8 mouse cellular contexts compared by ENCODE assay signal in the genomic region with DNA sequence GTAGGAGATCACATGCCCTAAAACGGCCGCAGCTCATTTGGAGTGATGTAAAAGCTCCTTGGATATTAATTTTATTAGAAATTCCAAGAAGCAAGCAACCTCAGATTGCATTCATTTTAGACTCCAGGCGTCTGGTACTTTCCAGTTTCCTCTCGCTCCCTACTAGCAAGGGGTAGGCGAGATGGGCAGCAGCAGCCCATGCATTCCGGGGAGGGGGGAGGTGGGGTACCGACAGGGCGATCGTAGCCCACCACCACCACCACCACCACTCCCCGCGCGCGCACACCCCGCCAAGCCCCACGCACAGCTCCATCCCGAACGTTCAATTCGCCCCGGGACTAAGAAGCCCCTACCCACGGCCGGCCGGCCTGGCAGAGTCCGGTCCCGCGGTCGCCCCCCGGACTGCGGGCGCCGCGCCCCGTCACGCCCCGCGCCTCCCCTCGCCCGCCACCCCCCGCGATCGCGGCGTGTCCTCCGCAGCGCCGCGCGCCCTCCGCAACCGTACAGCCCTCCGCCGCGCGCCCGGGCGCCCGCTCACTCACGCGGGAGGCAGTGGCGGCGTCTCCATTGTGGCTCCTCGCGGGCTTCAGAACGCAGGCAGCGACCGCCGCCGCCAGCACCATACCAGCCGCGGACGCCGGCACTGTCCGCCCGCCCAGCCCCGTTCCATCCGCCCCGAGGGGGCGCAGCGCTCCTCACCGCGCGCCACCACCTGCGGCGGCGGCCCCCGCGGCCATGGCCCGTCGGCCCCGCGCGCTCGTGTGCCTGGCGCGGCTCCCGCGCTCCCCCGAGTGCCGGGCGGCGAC. TPM values are rescaled to one million over a fixed set of nuclear protein-coding genes. Genes with fewer than 3 reads are reported as not detected.
DNase-seq lines count a peak whose midpoint lies in the region; ATAC-seq and TF ChIP-seq lines count a peak whose summit lies in the region.

No protein-coding gene starts in this region.

- no peak for DNase-seq in cerebellum, adult 11 months
- peak; percentile 78 for DNase-seq in retina, embryonic 14.5 days (ENCODE audit: low spot score)
- no peak for DNase-seq in retina, postnatal 1 day
- peak; percentile 49 for DNase-seq in forebrain, embryonic 10.5 days (ENCODE audit: extremely low spot score, low spot score)
- DNase-seq in midbrain, postnatal 0 days (ENCODE audit: low spot score): peak; percentile 41
- DNase-seq in left cerebral cortex, postnatal 14 days (ENCODE audit: low spot score in 2 of 2): no peak

- H3K36me3 ChIP-seq in forebrain, embryonic 10.5 days (replicated peaks): no peaks in the 10 kb centered on the region
- H3K36me3 ChIP-seq in intestine, embryonic 16.5 days (ENCODE audit: control insufficient read depth, insufficient read depth, low read length): no peaks in the 10 kb centered on the region
- H3K36me3 ChIP-seq in midbrain, postnatal 0 days (ENCODE audit: insufficient read depth, low read length): no peaks in the 10 kb centered on the region

- 2% methylated on average over 100 of the region's 100 CpGs for WGBS in forebrain, embryonic 10.5 days
- WGBS in intestine, embryonic 16.5 days: under 1% methylated on average over 83 of the region's 100 CpGs
- WGBS in midbrain, postnatal 0 days: 1% methylated on average over 48 of the region's 100 CpGs

- peak; percentile 54 for ATAC-seq in cerebellum, adult (ENCODE audit: insufficient number of reproducible peaks, low FRiP score, low TSS enrichment)
- ATAC-seq in intestine, embryonic 16.5 days: peak; percentile 87
- ATAC-seq in midbrain, postnatal 0 days (ENCODE audit: low FRiP score): peak; percentile 82

- H3K27ac ChIP-seq in forebrain, embryonic 10.5 days: peak overlapping the region; percentile 95
- H3K27ac ChIP-seq in intestine, embryonic 16.5 days (ENCODE audit: low read length): peak overlapping the region; percentile 62
- peak overlapping the region; percentile 91 for H3K27ac ChIP-seq in midbrain, postnatal 0 days (ENCODE audit: low read depth, low read length)

- H3K4me1 ChIP-seq in forebrain, embryonic 10.5 days: peaks cover 27% of the 10 kb centered on the region
- peaks cover 18% of the 10 kb centered on the region for H3K4me1 ChIP-seq in intestine, embryonic 16.5 days (ENCODE audit: control insufficient read depth, insufficient read depth, low read length)
- peaks cover 10% of the 10 kb centered on the region; the same call in 1 of the 2 replicates for H3K4me1 ChIP-seq in midbrain, postnatal 0 days (ENCODE audit: insufficient read depth, low read length)

- 0 out of 2 replicates have a peak, but pooled peaks have one; percentile 9 for TF ChIP-seq CTCF in midbrain, postnatal 0 days (IDR thresholded peaks at IDR 0.05)

- H3K4me3 ChIP-seq in forebrain, embryonic 10.5 days: peak overlapping the region; percentile 91
- peak overlapping the region; percentile 90 for H3K4me3 ChIP-seq in intestine, embryonic 16.5 days (ENCODE audit: low read length)
- peak overlapping the region; percentile 92 for H3K4me3 ChIP-seq in midbrain, postnatal 0 days (ENCODE audit: low read depth, low read length)

- H3K9me3 ChIP-seq in forebrain, embryonic 10.5 days: no peaks in the 10 kb centered on the region
- H3K9me3 ChIP-seq in intestine, embryonic 16.5 days (ENCODE audit: control insufficient read depth, low read length): no peaks in the 10 kb centered on the region
- no peaks in the 10 kb centered on the region for H3K9me3 ChIP-seq in midbrain, postnatal 0 days (ENCODE audit: low read length)

- intact Hi-C loops in left cerebral cortex, postnatal 14 days (cut with DNase I): loop anchor here (5.0 kb wide), 1 partner anchor 93 kb away; no protein-coding TSS in a partner anchor

- no peaks in the 10 kb centered on the region for H3K27me3 ChIP-seq in forebrain, embryonic 10.5 days (ENCODE audit: poor library complexity, severe bottlenecking)
- no peaks in the 10 kb centered on the region for H3K27me3 ChIP-seq in intestine, embryonic 16.5 days (replicated peaks; ENCODE audit: control insufficient read depth, insufficient read depth, low read length)
- no peaks in the 10 kb centered on the region for H3K27me3 ChIP-seq in midbrain, postnatal 0 days (ENCODE audit: insufficient read depth, low read length)

- peak overlapping the region; percentile 81 for H3K4me2 ChIP-seq in intestine, embryonic 16.5 days (ENCODE audit: low read depth, low read length)
- H3K4me2 ChIP-seq in midbrain, postnatal 0 days (ENCODE audit: low read depth, low read length, poor library complexity, severe bottlenecking): peak overlapping the region; percentile 78

- H3K9ac ChIP-seq in intestine, embryonic 16.5 days (ENCODE audit: low read depth, low read length): peak overlapping the region; percentile 88
- peak overlapping the region; percentile 95 for H3K9ac ChIP-seq in midbrain, postnatal 0 days (replicated peaks; ENCODE audit: low read length, poor library complexity, severe bottlenecking)

RNA-seq across cellular contexts. Expression of a gene that starts 0.5 kb away (rescaled TPM):
- polyA plus RNA-seq in forebrain, embryonic 10.5 days (2016; fragmentation: Nextera tagmentation; extraction: Ambion mirVana): 7.0 and 8.5 TPM in 2 replicates
- 5.1 and 5.6 TPM in 2 replicates for polyA plus RNA-seq in intestine, embryonic 16.5 days (2015; fragmentation: Nextera tagmentation; extraction: Ambion mirVana)
- total RNA-seq in midbrain, postnatal 0 days (2014; rRNA removed): 44.8 and 46.2 TPM in 2 replicates
- polyA plus RNA-seq in midbrain, postnatal 0 days (2015; fragmentation: Nextera tagmentation; extraction: Ambion mirVana): 30.2 and 31.4 TPM in 2 replicates
- total RNA-seq in left cerebral cortex, postnatal 14 days (2021): 100 to 1,000 TPM; 139 to 140 TPM

Comparison
In these comparisons a context has a peak if more than half of its experiments do, and no peak if none do; other contexts are left out.
1. DNase-seq: peak in retina, embryonic 14.5 days (single experiment), forebrain, embryonic 10.5 days (single experiment) and midbrain, postnatal 0 days (single experiment); none in cerebellum, adult 11 months (single experiment), retina, postnatal 1 day (single experiment) and left cerebral cortex, postnatal 14 days (0 of 2).
2. Peak in every context shown above with its lines, with median percentiles within 50 percentile points of each other: ATAC-seq, H3K27ac ChIP-seq and H3K4me3 ChIP-seq.